Mouse (Mus musculus) brain, embryonic 14.5 days (tissue): ENCODE data around the gene Eno3. TPM values are rescaled to one million over a fixed set of nuclear protein-coding genes. Genes with fewer than 3 reads are reported as not detected.
A peak's percentile ranks its signal among the peaks of the same experiment; 100 is the strongest.

Experiments used
- DNase-seq: peaks from one replicate; pipeline ENCODE4 v3.0.0-alpha.2; 2011; ENCODE audit warnings: low read depth
- CTCF ChIP-seq: fragments of 200-500 bp; IDR thresholded peaks from 2 replicates; pipeline ENCODE4 v1.5.1; 2012; ENCODE audit warnings: inconsistent platforms, mild to moderate bottlenecking, moderate library complexity, borderline replicate concordance; ENCODE audit not compliant: insufficient read depth, insufficient read length; ENCODE audit errors: extremely low read depth
- POLR2A ChIP-seq: fragments of 200-500 bp; IDR thresholded peaks from 2 replicates; pipeline ENCODE4 v1.6.1; 2012; ENCODE audit warnings: mild to moderate bottlenecking, inconsistent platforms, borderline replicate concordance; ENCODE audit not compliant: poor library complexity, insufficient read depth, insufficient read length, severe bottlenecking; ENCODE audit errors: extremely low read depth
- polyA plus RNA-seq: library from polyadenylated mRNA; depleted of rRNA; stranded (reverse); fragments of >200 nt; gene quantifications from 2 replicates; pipeline ENCODE4 v1.2.3, GENCODE M21; 2012

Eno3 gene
- polyA plus RNA-seq, 1 experiment: 23.0 TPM

GRCm38 (mm10) chr11:70658521-70658920 is 1.5 kb downstream of the Eno3 start:
- DNase-seq: no peak

GRCm38 (mm10) chr11:70658942-70659341 is 1.9 kb downstream of the Eno3 start:
- DNase-seq: no peak
- TF ChIP-seq CTCF (no peak), POLR2A (no peak)

More at GRCm38 (mm10) chr11:70658521-70658920, 1.5 kb downstream of the Eno3 start:
- TF ChIP-seq CTCF: no peak
- no peak for TF ChIP-seq POLR2A

GRCm38 (mm10) chr11:70660571-70660970 is 3.6 kb downstream of the Eno3 start:
- TF ChIP-seq CTCF: no peak
- TF ChIP-seq POLR2A: no peak

GRCm38 (mm10) chr11:70663101-70663500 is 6.1 kb downstream of the Eno3 start:
- DNase-seq: no peak
- TF ChIP-seq POLR2A (no peak), CTCF (no peak)

More at GRCm38 (mm10) chr11:70660571-70660970, 3.6 kb downstream of the Eno3 start:
- no peak for DNase-seq

GRCm38 (mm10) chr11:70663957-70664356 is 7.0 kb downstream of the Eno3 start:
- TF ChIP-seq POLR2A (no peak), CTCF (no peak)
- no peak for DNase-seq

GRCm38 (mm10) chr11:70664741-70665140 is 7.7 kb downstream of the Eno3 start:
- no peak for DNase-seq
- TF ChIP-seq POLR2A (no peak), CTCF (no peak)

GRCm38 (mm10) chr11:70666687-70667086 is 9.7 kb downstream of the Eno3 start:
- no peak for TF ChIP-seq POLR2A
- TF ChIP-seq CTCF: no peak
- no peak for DNase-seq

GRCm38 (mm10) chr11:70667271-70668150 is 10.5 kb downstream of the Eno3 start:
- TF ChIP-seq CTCF (no peak), POLR2A (no peak)
- DNase-seq: no peak

GRCm38 (mm10) chr11:70668335-70668770 is 11.4 kb downstream of the Eno3 start:
- no peak for DNase-seq
- no peak for TF ChIP-seq POLR2A
- TF ChIP-seq CTCF: no peak

GRCm38 (mm10) chr11:70668771-70669505 is 11.9 kb downstream of the Eno3 start, which contains the start of gene Spag7:
Spag7 (minus strand) TSS chr11:70669416.
- TF ChIP-seq CTCF (no peak), POLR2A (peak; percentile 55; the same call in 1 of the 2 replicates)
- DNase-seq: peak; percentile 100
